Comparison of ENCODE assay signal across 19 mouse cellular contexts in the genomic region with DNA sequence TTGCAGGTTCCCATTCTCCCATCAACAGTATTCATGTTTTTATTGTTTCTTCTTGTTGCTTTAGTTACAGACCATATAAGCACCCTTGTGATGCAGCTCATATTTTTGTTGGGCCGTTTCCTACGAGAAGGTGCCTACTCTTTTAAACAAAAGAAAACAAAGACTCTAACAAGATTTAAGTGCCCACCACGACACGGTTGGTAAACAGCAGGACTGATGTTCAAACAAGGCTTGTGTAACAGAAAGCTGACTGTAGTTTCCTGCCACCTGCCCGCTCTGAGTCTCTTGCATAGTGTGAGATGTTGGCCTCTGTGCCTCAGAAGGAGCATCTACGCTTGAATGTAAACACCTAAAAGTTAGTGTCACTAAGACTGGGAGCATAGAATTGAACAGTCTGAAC. TPM values are rescaled to one million over a fixed set of nuclear protein-coding genes. Genes with fewer than 3 reads are reported as not detected.
DNase-seq lines count a peak whose midpoint lies in the region; ATAC-seq and TF ChIP-seq lines count a peak whose summit lies in the region.
"Had no signal": no experiment of that assay in that cellular context is flagged by ENCODE, and none has a peak within 500 bp of the region (broad histone marks: within the 10 kb centered on the region; RNA-seq: fewer than 3 reads in every experiment).

No protein-coding gene starts in this region.

- 26% methylated on average over 6 of the region's 6 CpGs for WGBS in kidney, embryonic 16.5 days
- WGBS in midbrain, embryonic 14.5 days: 47% methylated on average over 6 of the region's 6 CpGs
- 50% methylated on average over 6 of the region's 6 CpGs for WGBS in midbrain, embryonic 16.5 days
- WGBS in thymus, adult 2 months: 63% methylated on average over 6 of the region's 6 CpGs

- H3K9ac ChIP-seq in kidney, embryonic 16.5 days (replicated peaks; ENCODE audit: low read length): no peak overlapping the region; the same call in 1 of the 2 replicates
- no peak overlapping the region for H3K9ac ChIP-seq in midbrain, embryonic 14.5 days (replicated peaks; ENCODE audit: low read length)
- no peak overlapping the region for H3K9ac ChIP-seq in midbrain, embryonic 16.5 days (ENCODE audit: low read depth, low read length)
- H3K9ac ChIP-seq: forebrain, embryonic 13.5 days; hindbrain, embryonic 13.5 days; midbrain, embryonic 12.5 days; neural tube, embryonic 13.5 days had no signal

- H3K36me3 ChIP-seq in kidney, embryonic 16.5 days (ENCODE audit: insufficient read depth, low read length): no peaks in the 10 kb centered on the region
- no peaks in the 10 kb centered on the region for H3K36me3 ChIP-seq in midbrain, embryonic 14.5 days (ENCODE audit: control insufficient read depth, insufficient read depth, low read length)
- no peaks in the 10 kb centered on the region for H3K36me3 ChIP-seq in midbrain, embryonic 16.5 days (ENCODE audit: control insufficient read depth, insufficient read depth, low read length)
- H3K36me3 ChIP-seq in thymus, adult 2 months (ENCODE audit: control insufficient read depth, insufficient read depth, low read length): no peaks in the 10 kb centered on the region
- H3K36me3 ChIP-seq: hindbrain, embryonic 13.5 days; midbrain, embryonic 12.5 days; neural tube, embryonic 13.5 days had no signal

- H3K4me3 ChIP-seq in kidney, embryonic 16.5 days (ENCODE audit: low read length): no peak overlapping the region
- H3K4me3 ChIP-seq in midbrain, embryonic 14.5 days (replicated peaks; ENCODE audit: low read depth, low read length): no peak overlapping the region
- H3K4me3 ChIP-seq in midbrain, embryonic 16.5 days (ENCODE audit: low read depth, low read length): no peak overlapping the region
- no peak overlapping the region for H3K4me3 ChIP-seq in thymus, adult 2 months (ENCODE audit: control insufficient read depth, insufficient read depth, low read length)
- H3K4me3 ChIP-seq: forebrain, embryonic 13.5 days; hindbrain, embryonic 13.5 days; layer of hippocampus, adult 2 months; midbrain, embryonic 12.5 days; neural tube, embryonic 13.5 days had no signal

- 0 out of 2 replicates have a peak, but pooled peaks have one; percentile 1 for ATAC-seq in kidney, embryonic 16.5 days (ENCODE audit: low FRiP score, low TSS enrichment)
- no peak for ATAC-seq in midbrain, embryonic 14.5 days (ENCODE audit: low FRiP score, low TSS enrichment)
- ATAC-seq in midbrain, embryonic 16.5 days: no peak
- ATAC-seq: forebrain, embryonic 13.5 days had no signal

- peaks cover 7% of the 10 kb centered on the region for H3K4me1 ChIP-seq in kidney, embryonic 16.5 days (ENCODE audit: insufficient read depth, low read length)
- no peaks in the 10 kb centered on the region; the same call in 1 of the 2 replicates for H3K4me1 ChIP-seq in midbrain, embryonic 14.5 days (ENCODE audit: control insufficient read depth, insufficient read depth, low read length)
- peaks cover 3% of the 10 kb centered on the region; the same call in 1 of the 2 replicates for H3K4me1 ChIP-seq in midbrain, embryonic 16.5 days (ENCODE audit: control insufficient read depth, insufficient read depth, low read length)
- no peaks in the 10 kb centered on the region for H3K4me1 ChIP-seq in thymus, adult 2 months (replicated peaks; ENCODE audit: control insufficient read depth, insufficient read depth, low read length)

- H3K9me3 ChIP-seq in kidney, embryonic 16.5 days (ENCODE audit: low read length): no peaks in the 10 kb centered on the region
- H3K9me3 ChIP-seq in midbrain, embryonic 14.5 days (ENCODE audit: control insufficient read depth, low read length): no peaks in the 10 kb centered on the region
- no peaks in the 10 kb centered on the region for H3K9me3 ChIP-seq in midbrain, embryonic 16.5 days (replicated peaks; ENCODE audit: control insufficient read depth, low read length, poor library complexity, severe bottlenecking)
- H3K9me3 ChIP-seq: forebrain, embryonic 13.5 days; hindbrain, embryonic 13.5 days; midbrain, embryonic 12.5 days; neural tube, embryonic 13.5 days had no signal

- no peak for DNase-seq in kidney, postnatal 4 days
- peak; percentile 3 for DNase-seq in midbrain, embryonic 14.5 days
- peak; percentile 62 for DNase-seq in lung, postnatal 25 days (ENCODE audit: low spot score)
- DNase-seq in thymus, adult 2 months: no peak
- no peak for DNase-seq in right cerebral cortex, postnatal 14 days
- DNase-seq: adrenal gland, adult 2 months; cerebellum, adult 8-10 months; heart, postnatal 14 days; layer of hippocampus, postnatal 36 days; thymus, postnatal 25 days had no signal

- no peak overlapping the region for H3K4me2 ChIP-seq in kidney, embryonic 16.5 days (replicated peaks; ENCODE audit: low read depth, low read length)
- H3K4me2 ChIP-seq in midbrain, embryonic 14.5 days (ENCODE audit: low read length): no peak overlapping the region
- no peak overlapping the region for H3K4me2 ChIP-seq in midbrain, embryonic 16.5 days (ENCODE audit: low read length)
- H3K4me2 ChIP-seq: forebrain, embryonic 13.5 days; heart, embryonic 11.5 days; hindbrain, embryonic 13.5 days; midbrain, embryonic 12.5 days; neural tube, embryonic 13.5 days had no signal

- TF ChIP-seq POLR2A in thymus, adult 2 months (IDR thresholded peaks at IDR 0.05; ENCODE audit: control insufficient read depth, extremely low read depth, insufficient read depth, low read length, poor library complexity): no peak

- peak overlapping the region; percentile 80 for H3K27ac ChIP-seq in kidney, embryonic 16.5 days (ENCODE audit: low read length)
- no peak overlapping the region for H3K27ac ChIP-seq in midbrain, embryonic 14.5 days (replicated peaks; ENCODE audit: low read depth, low read length)
- H3K27ac ChIP-seq in midbrain, embryonic 16.5 days (ENCODE audit: low read length): no peak overlapping the region
- H3K27ac ChIP-seq in thymus, adult 2 months (ENCODE audit: control insufficient read depth, insufficient read depth, low read length): no peak overlapping the region
- H3K27ac ChIP-seq: forebrain, embryonic 13.5 days; hindbrain, embryonic 13.5 days; layer of hippocampus, adult 2 months; midbrain, embryonic 12.5 days; neural tube, embryonic 13.5 days had no signal

- no peaks in the 10 kb centered on the region for H3K27me3 ChIP-seq in kidney, embryonic 16.5 days (ENCODE audit: insufficient read depth, low read length)
- H3K27me3 ChIP-seq in midbrain, embryonic 14.5 days (ENCODE audit: control insufficient read depth, insufficient read depth, low read length): no peaks in the 10 kb centered on the region
- H3K27me3 ChIP-seq in midbrain, embryonic 16.5 days (ENCODE audit: control insufficient read depth, insufficient read depth, low read depth, low read length): no peaks in the 10 kb centered on the region
- no peaks in the 10 kb centered on the region for H3K27me3 ChIP-seq in thymus, adult 2 months (ENCODE audit: control insufficient read depth, insufficient read depth, low read length)
- H3K27me3 ChIP-seq: forebrain, embryonic 13.5 days; hindbrain, embryonic 13.5 days; neural tube, embryonic 13.5 days had no signal

- TF ChIP-seq CTCF in thymus, adult 2 months (IDR thresholded peaks at IDR 0.05; ENCODE audit: borderline replicate concordance, control insufficient read depth, extremely low read depth, insufficient read depth, low read length, poor library complexity): no peak

RNA-seq across cellular contexts. Expression of a gene that starts 47.5 kb away (rescaled TPM):
- polyA plus RNA-seq in kidney, embryonic 16.5 days (2015; fragmentation: Nextera tagmentation; extraction: Ambion mirVana): 51.3 and 58.8 TPM in 2 replicates
- polyA plus RNA-seq in midbrain, embryonic 14.5 days (2014; fragmentation: Nextera tagmentation; extraction: Ambion mirVana): 0.18 TPM in 1 of 2 replicates, not detected in the other
- 0.08 and 0.16 TPM in 2 replicates for polyA plus RNA-seq in midbrain, embryonic 16.5 days (2015; fragmentation: Nextera tagmentation; extraction: Ambion mirVana)
- 2.6 and 4.0 TPM in 2 replicates for polyA plus RNA-seq in thymus, adult 2 months (2012; rRNA removed)
- polyA plus RNA-seq: C2C12; forebrain, embryonic 13.5 days; hindbrain, embryonic 13.5 days; neural tube, embryonic 13.5 days had no signal

Comparison
In these comparisons a context has a peak if more than half of its experiments do, and no peak if none do; other contexts are left out.
1. DNase-seq: peak in midbrain, embryonic 14.5 days (single experiment) and lung, postnatal 25 days (single experiment); none in kidney, postnatal 4 days (0 of 2), thymus, adult 2 months (single experiment) and right cerebral cortex, postnatal 14 days (single experiment).
2. RNA of a gene that starts 47.5 kb away (polyA plus RNA-seq): 51.3 to 58.8 TPM in kidney, embryonic 16.5 days; 2.6 to 4.0 TPM in thymus, adult 2 months, 0.08 to 0.16 TPM in midbrain, embryonic 16.5 days and 0.18 TPM in midbrain, embryonic 14.5 days; every median in the first group is over 10 times any median in the second.